Mouse (Mus musculus) embryonic facial prominence, embryonic 14.5 days (tissue): Measurements from ENCODE around the gene Mettl3. TPM values are rescaled to one million over a fixed set of nuclear protein-coding genes. Genes with fewer than 3 reads are reported as not detected.

Source experiments
- ATAC-seq: fragments of 200-750 bp; cut with Nextera tagmentation; 2 replicates; pipeline ENCODE4 v1.8.0; 2017; ENCODE audit warnings: low read depth, moderate number of reproducible peaks, moderate TSS enrichment
- DNase-seq: peaks from one replicate; pipeline ENCODE4 v3.0.0-alpha.2; 2015; ENCODE audit warnings: low spot score
- H3K27ac ChIP-seq: fragments of 300-500 bp; sonication (generic); replicated peaks from 2 replicates; pipeline ENCODE4 v1.5.1; 2014; ENCODE audit warnings: low read depth, mild to moderate bottlenecking, low read length, moderate library complexity
- H3K27me3 ChIP-seq: fragments of 300-500 bp; sonication (generic); replicated peaks from 2 replicates; pipeline ENCODE4 v1.6.1; 2014; ENCODE audit warnings: low read length; ENCODE audit not compliant: control insufficient read depth, insufficient read depth
- H3K36me3 ChIP-seq: fragments of 300-500 bp; sonication (generic); 2 replicates; pipeline ENCODE4 v1.6.1; 2014; ENCODE audit warnings: low read length, mixed read lengths; ENCODE audit not compliant: control insufficient read depth, insufficient read depth
- H3K4me1 ChIP-seq: fragments of 300-500 bp; sonication (generic); 2 replicates; pipeline ENCODE4 v1.6.1; 2014; ENCODE audit warnings: antibody characterized with exemption, low read length; ENCODE audit not compliant: control insufficient read depth, insufficient read depth
- H3K4me2 ChIP-seq: fragments of 300-500 bp; sonication (generic); 2 replicates; pipeline ENCODE4 v1.6.1; 2014; ENCODE audit warnings: low read depth, mild to moderate bottlenecking, low read length, moderate library complexity, mixed read lengths
- H3K4me3 ChIP-seq: fragments of 300-500 bp; sonication (generic); 2 replicates; pipeline ENCODE4 v1.5.1; 2014; ENCODE audit warnings: low read depth, mild to moderate bottlenecking, low read length
- H3K9ac ChIP-seq: fragments of 300-500 bp; sonication (generic); 2 replicates; pipeline ENCODE4 v1.6.1; 2014; ENCODE audit warnings: low read depth, mild to moderate bottlenecking, low read length, moderate library complexity, mixed read lengths
- H3K9me3 ChIP-seq: fragments of 300-500 bp; sonication (generic); 2 replicates; pipeline ENCODE4 v1.6.1; 2016; ENCODE audit warnings: low read length; ENCODE audit not compliant: control insufficient read depth
- WGBS: fragments of 180-500 bp; shearing (Covaris S2); extraction: QIAGEN DNeasy Blood & Tissue Kit; methylation state at CpG from one replicate; pipeline ENCODE4 v1.1.7; 2014; 5-methylcytosine and 5-hydroxymethylcytosine counted together
- polyA plus RNA-seq: library from polyadenylated mRNA; unstranded; fragments of >200 nt; fragmentation: Nextera tagmentation; extraction: Ambion mirVana; gene quantifications from 2 replicates; pipeline ENCODE4 v1.2.1, GENCODE M21; 2014

The Mettl3 gene
- polyA plus RNA-seq, 1 experiment from 2014 or later, result 27.0 TPM

DNA sequence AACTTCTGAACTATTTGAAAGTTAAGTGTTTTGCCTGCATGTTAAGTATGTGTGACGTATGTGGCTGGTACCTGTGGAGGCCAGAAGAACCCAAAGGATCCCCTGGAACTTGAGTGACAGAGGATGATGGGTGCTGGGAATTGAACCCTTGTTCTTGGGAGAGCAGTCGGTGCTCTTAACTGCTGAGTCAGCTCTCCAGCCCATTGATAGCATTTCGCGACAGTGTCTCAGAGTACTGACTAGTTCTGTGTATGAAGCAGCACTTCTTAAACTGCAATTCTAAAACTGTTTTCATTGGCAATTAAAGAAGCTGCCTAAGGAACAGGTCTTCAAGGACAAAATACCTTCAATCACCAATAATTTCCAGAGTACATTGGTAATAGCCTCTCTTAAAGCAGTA is 27.7 kb downstream of the Mettl3 start:
- peaks cover 11% of the 10 kb centered on the region for H3K4me1 ChIP-seq
- peaks cover 22% of the 10 kb centered on the region for H3K36me3 ChIP-seq
- no peaks in the 10 kb centered on the region for H3K9me3 ChIP-seq
- H3K27me3 ChIP-seq, result no peaks in the 10 kb centered on the region
- no peak overlapping the region for H3K4me2 ChIP-seq
- WGBS, result 93% methylated on average over 4 of the region's 4 CpGs
- DNase-seq (no peak), ATAC-seq (no peak)
- H3K27ac ChIP-seq, result no peak overlapping the region
- no peak overlapping the region for H3K9ac ChIP-seq
- H3K4me3 ChIP-seq, result no peak overlapping the region

DNA sequence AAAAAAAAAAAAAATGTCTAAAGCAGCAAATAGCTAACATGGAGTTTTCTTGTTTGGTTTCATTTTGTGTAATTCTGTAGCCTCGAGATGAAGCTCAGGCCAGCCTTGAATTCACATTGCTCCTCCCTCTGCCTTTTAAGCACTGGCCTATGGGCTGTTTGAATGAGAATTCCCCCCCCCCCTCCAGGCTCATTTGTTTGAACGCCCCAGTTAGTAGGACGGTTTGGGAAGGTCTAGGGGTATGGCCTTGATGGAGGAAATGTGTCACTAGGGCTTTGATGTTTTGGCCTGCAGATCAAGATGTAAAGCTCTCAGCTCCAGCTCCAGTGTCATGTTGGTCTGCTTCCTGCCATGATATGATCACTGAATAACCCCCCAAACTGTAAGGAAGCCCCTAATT is 32.1 kb downstream of the Mettl3 start:
- no peak for ATAC-seq
- peaks cover 28% of the 10 kb centered on the region for H3K36me3 ChIP-seq
- H3K27me3 ChIP-seq, result no peaks in the 10 kb centered on the region
- WGBS, result 73% methylated on average over 3 of the region's 3 CpGs
- H3K9ac ChIP-seq, result no peak overlapping the region
- no peaks in the 10 kb centered on the region for H3K4me1 ChIP-seq
- no peaks in the 10 kb centered on the region for H3K9me3 ChIP-seq
- H3K27ac ChIP-seq, result no peak overlapping the region
- no peak overlapping the region for H3K4me3 ChIP-seq
- no peak for DNase-seq
- H3K4me2 ChIP-seq, result no peak overlapping the region

DNA sequence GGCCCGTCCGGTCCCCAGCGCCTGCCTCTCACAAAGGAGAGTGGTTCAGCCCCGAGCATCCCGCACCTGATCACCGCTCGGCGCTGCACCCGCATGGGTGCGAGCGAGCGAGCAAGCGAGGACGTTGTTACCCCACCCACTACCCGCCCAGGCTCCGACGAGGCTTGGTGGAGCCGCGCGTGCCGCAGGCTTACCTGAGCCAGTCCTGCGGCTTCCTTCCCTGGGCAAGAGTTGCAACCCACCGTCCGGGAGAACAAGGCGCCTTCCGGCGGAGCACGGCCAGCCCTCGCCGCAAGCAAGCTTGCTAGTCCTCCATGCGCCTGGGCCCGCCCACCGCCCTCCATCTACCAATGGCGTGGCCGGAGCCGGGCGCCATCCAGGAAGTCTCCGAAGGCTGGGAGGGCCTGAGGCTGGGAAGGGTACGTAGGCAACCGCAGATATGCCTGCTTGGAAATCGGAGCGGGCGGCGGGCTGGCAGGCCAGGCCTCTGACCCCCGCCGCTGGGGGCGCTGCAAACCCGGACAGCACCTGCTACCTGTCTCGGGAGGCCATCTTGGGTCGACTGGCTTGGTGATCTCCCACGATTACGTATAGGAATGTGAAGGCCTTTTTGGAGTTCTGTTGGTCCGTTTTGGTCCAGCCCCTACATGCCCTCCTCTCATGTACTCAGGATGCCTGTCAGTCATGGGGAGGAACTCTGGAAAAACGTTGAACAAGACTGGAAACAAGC is 47.3 kb downstream of the Mettl3 start, which contains the start of gene Chd8:
Gene Chd8, minus strand, starts transcription at position 297 of the 730 bp plus-strand sequence.
- Histone ChIP-seq H3K36me3 (peaks cover 6% of the 10 kb centered on the region; the same call in 1 of the 2 replicates), H3K27me3 (no peaks in the 10 kb centered on the region), H3K9ac (peak within 1 kb of the TSS; percentile 67), H3K27ac (peak within 1 kb of the TSS; percentile 86), H3K4me1 (peaks cover 4% of the 10 kb centered on the region; the same call in 1 of the 2 replicates), H3K9me3 (no peaks in the 10 kb centered on the region), H3K4me2 (peak within 1 kb of the TSS; percentile 70), H3K4me3 (peak within 1 kb of the TSS; percentile 61)
- 0% methylated on average over 38 of the region's 54 CpGs for WGBS
- ATAC-seq, result peak; percentile 100
- DNase-seq, result peak; percentile 99

DNA sequence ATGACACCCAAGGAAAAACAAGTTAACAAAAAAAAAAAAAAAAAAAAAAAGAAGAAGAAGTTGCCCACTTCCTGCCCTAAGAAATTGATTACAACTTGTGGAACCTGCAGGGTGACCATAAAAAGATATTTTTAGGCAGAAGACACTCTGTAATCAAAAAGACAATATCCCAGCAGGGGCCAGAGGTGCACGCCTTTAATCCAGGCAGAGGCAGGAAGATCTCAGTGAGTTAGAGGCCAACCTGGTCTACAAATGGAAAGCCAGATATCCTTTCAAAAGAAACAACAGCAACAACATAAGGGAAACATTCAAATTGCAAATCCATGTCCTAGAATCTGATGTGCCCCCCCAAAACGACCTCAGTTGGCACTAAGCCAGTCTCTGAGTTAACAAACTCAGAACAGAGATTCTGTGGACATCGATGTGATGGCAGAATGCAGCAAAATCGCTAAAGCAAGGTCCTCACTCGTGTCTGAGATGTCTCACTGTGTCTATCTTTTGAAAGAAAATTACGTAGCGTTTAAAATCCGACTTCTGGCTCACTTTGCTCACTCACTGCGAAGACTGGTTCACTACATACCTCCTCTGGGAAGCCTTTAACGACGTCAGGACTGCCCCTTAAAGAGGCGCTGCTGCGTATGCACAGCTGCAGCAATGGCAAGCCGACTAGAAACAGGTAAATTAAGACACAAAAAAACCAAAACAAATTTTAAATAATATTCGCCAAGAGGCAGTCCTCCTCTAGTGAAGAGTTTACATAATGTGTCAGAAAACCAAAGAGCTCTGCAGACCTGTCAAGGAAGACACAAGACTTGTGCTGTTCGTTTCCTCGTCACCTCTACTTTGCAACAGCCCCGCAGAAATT is 48.4 kb downstream of the Mettl3 start:
- Histone ChIP-seq H3K27me3 (no peaks in the 10 kb centered on the region), H3K4me3 (peak overlapping the region; percentile 61), H3K9me3 (no peaks in the 10 kb centered on the region), H3K4me1 (peaks cover 4% of the 10 kb centered on the region; the same call in 1 of the 2 replicates), H3K27ac (peak overlapping the region; percentile 86), H3K9ac (peak overlapping the region; percentile 67), H3K4me2 (peak overlapping the region; percentile 70), H3K36me3 (no peaks in the 10 kb centered on the region)
- DNase-seq (peak; percentile 72), ATAC-seq (no peak)
- 6% methylated on average over 18 of the region's 18 CpGs for WGBS

DNA sequence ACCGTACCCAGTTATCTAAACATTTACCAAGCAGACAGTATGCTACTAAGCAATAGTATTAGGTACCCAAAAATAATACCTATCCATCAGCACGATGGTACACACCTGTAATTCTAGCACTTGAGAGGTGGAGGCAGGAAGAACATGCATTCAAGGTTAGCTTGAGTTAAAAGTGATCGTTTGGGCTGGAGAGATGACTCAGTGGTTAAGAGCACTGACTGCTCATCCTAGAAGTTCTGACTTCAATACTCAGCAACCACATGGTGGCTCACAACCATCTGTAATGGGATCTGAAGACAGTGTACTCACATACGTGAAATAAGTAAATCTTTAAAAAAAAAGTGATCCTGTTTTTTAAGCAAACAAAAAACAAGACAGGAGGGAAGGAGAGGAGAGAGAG is 58.8 kb downstream of the Mettl3 start:
- Histone ChIP-seq H3K27ac (no peak overlapping the region), H3K4me2 (no peak overlapping the region), H3K4me3 (no peak overlapping the region), H3K36me3 (0 out of 2 replicates have a peak, but pooled peaks cover 4% of the 10 kb centered on the region), H3K27me3 (no peaks in the 10 kb centered on the region), H3K9ac (no peak overlapping the region), H3K9me3 (no peaks in the 10 kb centered on the region), H3K4me1 (peaks cover 3% of the 10 kb centered on the region; the same call in 1 of the 2 replicates)
- WGBS, result 77% methylated on average over 4 of the region's 4 CpGs
- DNase-seq (no peak), ATAC-seq (no peak)

Other genes with a start within 250 kb of the Mettl3 start
- 498 and 515 TPM in 2 replicates for gene Hnrnpc, start 201.1 kb downstream of the Mettl3 start, polyA plus RNA-seq
- gene Rpgrip1, start 194.4 kb downstream of the Mettl3 start, polyA plus RNA-seq, result 46.7 and 47.0 TPM in 2 replicates
- gene Supt16, start 107.7 kb downstream of the Mettl3 start, polyA plus RNA-seq, result 48.7 and 60.0 TPM in 2 replicates
- 35.5 and 42.9 TPM in 2 replicates for gene Chd8, start 47.3 kb downstream of the Mettl3 start, polyA plus RNA-seq
- 36.9 and 38.5 TPM in 2 replicates for gene Tox4, start 26.0 kb downstream of the Mettl3 start, polyA plus RNA-seq
- gene Rab2b, start 25.6 kb downstream of the Mettl3 start, polyA plus RNA-seq, result 17.3 and 19.9 TPM in 2 replicates
- gene Sall2, start 23.6 kb upstream of the Mettl3 start, polyA plus RNA-seq, result 18.1 and 19.4 TPM in 2 replicates
- 0.14 and 0.18 TPM in 2 replicates for gene Olfr1513, start 51.3 kb upstream of the Mettl3 start, polyA plus RNA-seq
- gene Olfr1512, start 74.0 kb upstream of the Mettl3 start, polyA plus RNA-seq, result 0.10 TPM in 1 of 2 replicates, not detected in the other
- gene Olfr1511, start 92.3 kb upstream of the Mettl3 start, polyA plus RNA-seq, result not detected in 2 replicates
- gene Olfr1510, start 109.2 kb upstream of the Mettl3 start, polyA plus RNA-seq, result not detected in 2 replicates
- not detected in 2 replicates for gene Olfr1509, start 137.9 kb upstream of the Mettl3 start, polyA plus RNA-seq
- not detected in 2 replicates for gene Olfr1508, start 162.4 kb upstream of the Mettl3 start, polyA plus RNA-seq
- 0.25 TPM in 1 of 2 replicates, not detected in the other for gene Olfr1507, start 190.6 kb upstream of the Mettl3 start, polyA plus RNA-seq